Mouse (Mus musculus) adrenal gland, postnatal 25 days (tissue): ENCODE measurements around the gene Hs6st1. TPM values are rescaled to one million over a fixed set of nuclear protein-coding genes. Genes with fewer than 3 reads are reported as not detected.

Source experiments
- DNase-seq: peaks from one replicate; pipeline ENCODE4 v3.0.0; 2021; ENCODE audit warnings: mixed read lengths
- total RNA-seq: library from RNA; stranded (reverse); gene quantifications from 2 replicates; pipeline ENCODE4 v1.2.3, GENCODE M21; 2021

Gene Hs6st1
- total RNA-seq, 1 experiment from 2014 or later, result 171 TPM

DNA sequence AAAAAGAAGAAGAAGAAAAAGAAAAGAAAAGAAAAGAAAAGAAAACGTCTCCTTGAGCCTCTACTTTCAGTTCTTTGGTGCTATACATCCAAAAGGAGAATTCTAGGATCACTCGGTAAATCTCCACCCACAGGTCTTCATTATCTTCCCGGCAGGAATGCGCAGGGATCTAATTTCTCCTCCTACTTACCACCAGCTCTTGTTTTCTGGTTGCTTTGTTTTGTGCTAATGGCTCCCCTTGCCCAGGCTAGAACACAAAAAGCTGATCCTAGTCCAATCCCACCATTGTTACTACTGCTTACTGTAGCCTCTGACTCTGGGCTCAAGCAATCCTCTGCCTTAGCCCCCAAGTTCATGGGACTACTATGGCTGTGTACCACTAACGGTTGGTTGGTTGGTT is 16.9 kb downstream of the Hs6st1 start:
- DNase-seq, result no peak

GRCm38 (mm10) chr1:36088367-36088766 is 20.2 kb downstream of the Hs6st1 start:
- no peak for DNase-seq

- DNase-seq, result no peak
Observed at GRCm38 (mm10) chr1:36089481-36089880, 21.3 kb downstream of the Hs6st1 start.

DNA sequence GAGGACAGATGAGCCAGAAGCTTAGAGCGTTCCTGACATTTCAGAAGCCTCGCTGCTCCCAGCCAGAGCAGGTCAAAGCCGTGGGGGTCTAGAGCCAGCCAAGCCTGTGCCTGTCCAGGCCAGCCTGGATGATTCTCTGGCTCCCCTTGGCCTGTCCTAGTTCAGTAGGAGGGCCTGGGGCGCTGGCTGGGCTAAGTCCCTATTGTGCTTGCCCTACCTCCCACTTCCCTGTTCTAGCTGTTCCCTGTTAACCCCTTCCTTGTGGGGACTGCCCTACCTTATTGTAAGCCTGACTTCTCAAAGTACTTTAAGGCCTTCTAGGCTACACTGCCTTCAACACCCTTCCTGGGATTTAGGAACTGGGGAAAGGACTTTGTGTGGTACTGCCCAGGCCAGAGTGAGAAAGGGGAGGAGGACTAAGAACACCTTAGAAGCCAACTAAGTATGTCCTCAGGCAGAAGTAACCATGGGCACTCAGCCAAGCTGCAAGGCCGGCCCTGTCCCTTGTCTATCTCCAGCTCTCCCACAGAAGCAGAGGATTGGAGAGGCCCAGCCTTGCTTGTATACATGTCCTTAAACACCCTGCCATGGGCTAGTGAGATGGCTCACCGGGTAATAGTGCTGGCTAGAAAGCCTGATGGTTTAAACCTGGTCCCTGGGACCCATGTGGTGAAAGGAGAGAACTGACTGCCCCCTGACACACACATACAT is 22.0 kb downstream of the Hs6st1 start:
- peak; percentile 59 for DNase-seq

- no peak for DNase-seq
Observed at GRCm38 (mm10) chr1:36090722-36091110, 22.5 kb downstream of the Hs6st1 start.

DNA sequence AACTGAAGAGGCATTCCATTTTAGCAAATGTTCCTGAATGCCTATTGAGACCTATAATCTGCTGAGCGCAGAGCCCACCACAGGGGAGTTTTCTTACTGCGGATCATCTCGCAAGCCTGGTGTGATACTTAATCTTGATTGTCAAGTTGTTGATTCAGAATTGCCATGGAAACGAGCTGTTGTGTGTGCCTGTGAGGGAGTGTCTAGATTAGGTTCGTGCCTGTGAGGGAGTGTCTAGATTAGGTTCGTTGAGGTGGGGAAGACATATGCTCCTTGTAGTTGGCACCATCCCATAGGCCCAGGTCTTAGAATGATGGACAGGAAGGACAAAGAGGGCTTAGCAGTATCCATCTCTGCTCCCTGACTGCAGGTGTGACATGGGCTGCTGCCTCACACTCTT is 23.0 kb downstream of the Hs6st1 start:
- DNase-seq, result no peak

DNA sequence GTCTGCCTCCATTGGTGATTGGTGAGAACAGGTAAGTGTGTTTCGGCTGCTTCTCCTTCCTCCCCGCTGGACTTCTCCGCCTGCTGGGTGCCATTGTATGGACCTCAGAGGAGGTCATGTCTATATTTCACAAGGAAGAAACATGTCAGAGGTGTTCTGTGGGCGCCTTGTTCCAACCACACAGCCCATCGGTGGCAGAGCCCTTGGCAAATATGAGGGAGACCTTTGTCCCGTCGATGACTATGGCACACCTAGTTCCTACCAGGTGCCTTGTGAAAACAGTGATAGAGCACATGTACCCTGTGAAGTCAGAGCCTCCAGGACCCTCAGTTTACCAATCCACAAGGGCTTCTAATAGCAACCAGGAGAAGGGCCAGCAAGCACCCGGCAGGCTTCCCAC is 25.5 kb downstream of the Hs6st1 start:
- no peak for DNase-seq

DNA sequence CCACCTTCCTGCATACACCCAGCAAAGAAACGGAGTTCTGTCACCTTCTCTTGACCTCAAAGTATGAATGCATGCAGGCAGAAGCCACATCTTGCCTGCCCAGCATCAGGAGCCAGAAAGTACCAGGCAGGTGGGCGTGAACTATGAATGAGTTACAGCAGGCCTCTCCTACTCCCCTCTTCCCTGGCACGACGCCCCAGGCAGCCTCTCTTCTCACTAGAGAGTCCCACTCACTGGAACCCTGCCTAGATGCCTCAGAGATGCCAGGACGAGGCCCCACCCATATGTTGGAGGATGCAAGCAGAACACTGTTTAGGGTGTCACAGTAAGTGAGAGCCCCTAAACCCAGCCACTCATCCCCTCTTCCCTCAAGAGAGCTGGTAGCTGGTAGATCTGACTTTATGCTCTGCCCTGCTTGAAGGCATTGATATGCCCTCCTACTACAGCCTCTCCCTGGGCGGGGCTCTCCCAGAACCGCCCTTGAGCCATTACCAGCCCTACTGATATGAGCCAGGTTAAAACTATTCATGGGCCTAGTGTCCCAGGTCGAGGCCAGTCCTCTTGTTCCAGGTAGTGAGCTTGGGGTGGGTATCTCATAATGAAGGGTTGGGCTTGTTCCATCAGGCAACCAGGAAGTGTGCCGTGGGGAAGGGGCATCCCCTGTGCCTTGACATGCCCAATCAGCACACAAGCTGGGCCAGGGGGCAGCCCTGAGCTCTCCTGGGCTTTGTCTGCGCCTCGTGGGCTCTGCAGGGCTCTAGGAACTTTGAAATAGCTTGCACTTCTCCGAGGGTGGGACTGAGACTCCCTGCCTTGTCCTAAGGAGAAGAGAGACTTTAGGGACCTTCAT is 27.4 kb downstream of the Hs6st1 start:
- DNase-seq, result no peak

- DNase-seq, result no peak
Observed at GRCm38 (mm10) chr1:36098432-36098831, 30.2 kb downstream of the Hs6st1 start.

DNA sequence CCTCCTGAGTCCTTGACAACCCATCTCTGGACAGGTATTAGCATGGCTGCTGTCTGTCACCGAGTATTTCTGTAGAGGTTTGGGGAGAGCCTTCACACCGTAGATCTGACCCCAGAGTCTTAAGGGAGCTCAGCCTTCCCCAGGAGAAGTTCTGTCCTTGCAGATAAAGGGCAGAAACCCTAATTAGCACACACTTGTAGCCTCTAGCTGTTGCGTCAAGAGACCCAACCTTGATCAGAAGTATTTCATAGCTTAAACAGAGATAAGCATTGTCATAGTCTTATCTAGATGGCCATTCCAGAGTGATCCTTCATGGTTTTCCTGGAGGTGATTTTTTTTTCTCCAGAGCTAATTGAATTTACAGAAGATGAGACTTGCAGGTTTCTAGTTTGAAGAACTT is 32.2 kb downstream of the Hs6st1 start:
- DNase-seq, result no peak

GRCm38 (mm10) chr1:36105917-36106706 is 37.9 kb downstream of the Hs6st1 start:
- DNase-seq, result no peak

GRCm38 (mm10) chr1:36109987-36110386 is 41.8 kb downstream of the Hs6st1 start:
- DNase-seq, result no peak

GRCm38 (mm10) chr1:36112665-36113064 is 44.5 kb downstream of the Hs6st1 start:
- DNase-seq, result no peak

DNA sequence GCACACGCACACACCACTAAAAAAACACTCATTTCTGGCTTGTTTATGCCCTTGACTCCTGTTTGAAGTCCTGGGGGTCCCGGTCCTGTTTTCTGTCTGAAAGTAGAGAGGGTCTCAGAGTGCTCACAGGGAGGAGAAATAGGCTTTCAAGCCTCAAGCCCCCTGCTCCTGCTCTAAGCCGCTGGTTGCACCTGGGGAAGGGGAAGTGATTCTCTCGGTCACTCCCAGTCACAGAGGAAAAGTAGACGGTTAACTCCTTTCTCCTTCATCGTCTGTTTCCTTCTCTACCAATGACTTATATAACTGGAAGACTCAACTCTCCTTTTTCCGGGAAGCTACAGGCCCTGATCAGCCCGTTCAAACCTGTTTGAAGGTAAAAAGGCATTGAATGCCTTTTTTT is 45.5 kb downstream of the Hs6st1 start:
- no peak for DNase-seq

GRCm38 (mm10) chr1:36114844-36115243 is 46.6 kb downstream of the Hs6st1 start:
- no peak for DNase-seq

GRCm38 (mm10) chr1:36116488-36116887 is 48.3 kb downstream of the Hs6st1 start:
- no peak for DNase-seq

GRCm38 (mm10) chr1:36118061-36118685 is 50.0 kb downstream of the Hs6st1 start:
- peak; percentile 46 for DNase-seq

GRCm38 (mm10) chr1:36118958-36119357 is 50.8 kb downstream of the Hs6st1 start:
- DNase-seq, result no peak

DNA sequence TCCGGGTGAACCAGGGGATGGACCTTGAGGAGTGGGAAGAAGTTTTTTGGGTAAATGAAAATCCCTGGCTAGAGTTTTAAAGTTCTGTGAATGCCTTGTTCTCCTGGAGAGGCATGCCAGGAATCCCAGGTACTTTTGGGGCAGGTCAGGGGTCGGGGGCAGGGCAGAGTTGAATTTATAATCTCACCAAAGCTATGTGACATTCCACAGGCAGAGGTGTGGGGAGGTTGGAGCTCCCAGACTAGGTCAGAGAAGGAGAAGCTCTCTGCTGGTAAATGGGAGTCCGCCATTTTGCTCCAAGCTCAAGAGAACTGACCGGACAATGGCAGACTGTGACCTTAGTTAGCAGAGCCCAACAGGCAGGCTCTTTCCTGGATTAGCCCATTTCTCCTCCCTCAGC is 51.2 kb downstream of the Hs6st1 start:
- no peak for DNase-seq

DNA sequence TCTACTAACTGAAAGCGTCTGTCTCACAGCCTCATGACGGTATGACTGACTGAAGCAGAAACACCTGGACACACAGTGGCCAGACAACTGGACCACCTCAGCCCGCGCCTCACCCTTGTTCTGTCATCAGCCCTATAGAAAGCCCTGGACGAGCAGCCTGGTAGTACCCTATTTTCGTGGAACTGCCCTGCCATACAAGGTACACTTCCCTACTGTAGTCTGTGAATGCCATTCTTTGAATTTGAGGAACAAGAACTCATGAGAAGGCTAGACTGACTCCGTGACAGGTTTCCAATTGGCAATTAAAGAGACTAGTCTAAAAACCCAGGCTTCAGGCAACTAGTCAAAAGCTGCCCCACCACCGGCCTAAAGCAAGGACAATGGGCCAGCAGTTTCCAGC is 53.0 kb downstream of the Hs6st1 start:
- no peak for DNase-seq

GRCm38 (mm10) chr1:36125076-36125475 is 56.9 kb downstream of the Hs6st1 start:
- DNase-seq, result peak; percentile 47

DNA sequence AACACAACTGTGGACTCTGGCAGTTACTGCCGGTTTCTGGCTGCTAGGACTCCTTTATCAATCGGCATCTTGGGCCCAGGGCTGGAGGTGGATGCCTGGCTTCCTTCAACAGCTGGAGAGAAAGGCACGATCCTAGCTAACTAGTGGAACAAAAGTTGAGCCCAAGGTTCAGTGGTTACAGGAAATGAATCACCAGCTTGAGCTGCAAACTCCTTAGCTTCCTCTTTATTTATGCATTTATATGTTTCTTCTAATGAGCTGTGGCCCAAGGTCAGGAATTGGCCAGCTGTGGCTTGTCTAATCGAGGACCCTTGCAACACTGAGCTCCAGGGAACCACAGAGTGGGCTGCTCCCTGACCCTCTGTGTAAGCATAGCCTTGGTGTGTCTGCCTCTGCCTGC is 60.9 kb downstream of the Hs6st1 start:
- DNase-seq, result no peak
